Mouse (Mus musculus) cerebral cortex, adult 2 months (tissue): ENCODE data around the gene Ptpn3.

ENCODE experiments used
- WGBS: fragments of 180-500 bp; shearing (Covaris S2); methylation state at CpG from one replicate; pipeline ENCODE4 v1.1.7; 2018; 5-methylcytosine and 5-hydroxymethylcytosine counted together

Ptpn3 gene

GRCm38 (mm10) chr4:57266389-57266788 lies 35.2 kb downstream of the Ptpn3 start:
- WGBS: 89% methylated on average over 9 of the region's 9 CpGs

GRCm38 (mm10) chr4:57263695-57264094 lies 37.9 kb downstream of the Ptpn3 start:
- WGBS: 83% methylated on average over 7 of the region's 7 CpGs

GRCm38 (mm10) chr4:57263061-57263685 lies 38.5 kb downstream of the Ptpn3 start:
- WGBS: 69% methylated on average over 8 of the region's 8 CpGs

GRCm38 (mm10) chr4:57262451-57262850 lies 39.2 kb downstream of the Ptpn3 start:
- WGBS: 78% methylated on average over 8 of the region's 8 CpGs

GRCm38 (mm10) chr4:57261813-57262212 lies 39.8 kb downstream of the Ptpn3 start:
- 74% methylated on average over 9 of the region's 9 CpGs for WGBS

- WGBS: 50% methylated on average over 14 of the region's 14 CpGs
These were observed 43.2 kb downstream of the Ptpn3 start for GRCm38 (mm10) chr4:57258159-57259035.

- WGBS: 65% methylated on average over 8 of the region's 8 CpGs
These were observed 44.2 kb downstream of the Ptpn3 start for GRCm38 (mm10) chr4:57257409-57257808.

- WGBS: 69% methylated on average over 4 of the region's 4 CpGs
These were observed 44.9 kb downstream of the Ptpn3 start for GRCm38 (mm10) chr4:57256761-57257160.

GRCm38 (mm10) chr4:57254412-57254811 lies 47.2 kb downstream of the Ptpn3 start:
- WGBS: 88% methylated on average over 6 of the region's 6 CpGs

GRCm38 (mm10) chr4:57250636-57251035 lies 51.0 kb downstream of the Ptpn3 start:
- WGBS: 17% methylated on average over 2 of the region's 2 CpGs

GRCm38 (mm10) chr4:57249108-57249507 lies 52.5 kb downstream of the Ptpn3 start:
- 81% methylated on average over 8 of the region's 8 CpGs for WGBS

- WGBS: 61% methylated on average over 10 of the region's 10 CpGs
These were observed 56.8 kb downstream of the Ptpn3 start for GRCm38 (mm10) chr4:57244874-57245273.

- WGBS: 80% methylated on average over 11 of the region's 11 CpGs
These were observed 58.3 kb downstream of the Ptpn3 start for GRCm38 (mm10) chr4:57243312-57243711.

GRCm38 (mm10) chr4:57240934-57241333 lies 60.7 kb downstream of the Ptpn3 start:
- 59% methylated on average over 10 of the region's 10 CpGs for WGBS

- 66% methylated on average over 7 of the region's 7 CpGs for WGBS
These were observed 61.5 kb downstream of the Ptpn3 start for GRCm38 (mm10) chr4:57240100-57240499.

GRCm38 (mm10) chr4:57239112-57239511 lies 62.5 kb downstream of the Ptpn3 start:
- 90% methylated on average over 6 of the region's 6 CpGs for WGBS

GRCm38 (mm10) chr4:57238118-57238517 lies 63.5 kb downstream of the Ptpn3 start:
- 90% methylated on average over 7 of the region's 7 CpGs for WGBS

- WGBS: 62% methylated on average over 5 of the region's 5 CpGs
These were observed 65.1 kb downstream of the Ptpn3 start for GRCm38 (mm10) chr4:57236513-57236912.

GRCm38 (mm10) chr4:57235741-57236140 lies 65.9 kb downstream of the Ptpn3 start:
- 80% methylated on average over 4 of the region's 4 CpGs for WGBS

GRCm38 (mm10) chr4:57234348-57234747 lies 67.3 kb downstream of the Ptpn3 start:
- 91% methylated on average over 7 of the region's 7 CpGs for WGBS

GRCm38 (mm10) chr4:57232439-57232838 lies 69.2 kb downstream of the Ptpn3 start:
- WGBS: 94% methylated on average over 8 of the region's 8 CpGs

GRCm38 (mm10) chr4:57231323-57231722 lies 70.3 kb downstream of the Ptpn3 start:
- 74% methylated on average over 9 of the region's 9 CpGs for WGBS

- WGBS: 46% methylated on average over 7 of the region's 7 CpGs
These were observed 71.3 kb downstream of the Ptpn3 start for GRCm38 (mm10) chr4:57230341-57230740.
